Mouse (Mus musculus) heart, adult 8-10 months (tissue): ENCODE measurements around the gene Ap2m1. TPM values are rescaled to one million over a fixed set of nuclear protein-coding genes. Genes with fewer than 3 reads are reported as not detected.

Experiments
- total RNA-seq, 4 experiments: library from RNA; stranded (reverse); gene quantifications; 2 replicates each; pipeline ENCODE4 v1.2.4; 2022

Ap2m1 gene
- total RNA-seq, 4 experiments from 2014 or later = 186 to 215 (median 203) TPM

Other genes starting within 250 kb of the Ap2m1 start
- 10 to 100 TPM; 73.8 to 97.0 (median 84.2) TPM for gene Parl, start 233.1 kb upstream of the Ap2m1 start, total RNA-seq
- gene Cyp2ab1, start 210.1 kb upstream of the Ap2m1 start, total RNA-seq = 1 to 10 TPM in 1 of 4 experiments, under 1 TPM in 3; 0.13 to 1.2 (median 0.54) TPM
- 10 to 100 TPM; 26.5 to 31.1 (median 27.8) TPM for gene Abcc5, start 109.1 kb upstream of the Ap2m1 start, total RNA-seq
- 10 to 100 TPM; 50.5 to 59.7 (median 55.2) TPM for gene Eif2b5, start 36.7 kb upstream of the Ap2m1 start, total RNA-seq
- gene Dvl3, start 18.5 kb upstream of the Ap2m1 start, total RNA-seq = 10 to 100 TPM; 45.9 to 51.0 (median 48.2) TPM
- gene Abcf3, start 13.1 kb downstream of the Ap2m1 start, total RNA-seq = 10 to 100 TPM; 62.4 to 85.5 (median 78.0) TPM
- under 1 TPM in 3 of 4 experiments, not detected in 1; 0.49 to 0.71 (median 0.69) TPM for gene Vwa5b2, start 54.0 kb downstream of the Ap2m1 start, total RNA-seq
- gene Eef1akmt4, start 76.1 kb downstream of the Ap2m1 start, total RNA-seq = 1 to 10 TPM; 5.9 to 8.2 (median 7.6) TPM
- not detected for gene Gm49333, start 76.1 kb downstream of the Ap2m1 start, total RNA-seq
- 10 to 100 TPM in 1 of 4 experiments, 1 to 10 TPM in 3; 7.3 to 11.2 (median 8.9) TPM for gene Alg3, start 76.3 kb downstream of the Ap2m1 start, total RNA-seq
- 1 to 10 TPM in 3 of 4 experiments, under 1 TPM in 1; 0.79 to 1.7 (median 1.3) TPM for gene Camk2n2, start 85.8 kb downstream of the Ap2m1 start, total RNA-seq
- gene Ece2, start 94.3 kb downstream of the Ap2m1 start, total RNA-seq = under 1 TPM; 0.63 to 0.90 (median 0.73) TPM
- 100 to 1,000 TPM; 198 to 209 (median 203) TPM for gene Psmd2, start 116.2 kb downstream of the Ap2m1 start, total RNA-seq
- 100 to 1,000 TPM; 388 to 519 (median 472) TPM for gene Eif4g1, start 132.8 kb downstream of the Ap2m1 start, total RNA-seq
- gene Fam131a, start 157.8 kb downstream of the Ap2m1 start, total RNA-seq = 10 to 100 TPM; 26.2 to 47.4 (median 33.0) TPM
- gene Polr2h, start 182.2 kb downstream of the Ap2m1 start, total RNA-seq = 10 to 100 TPM in 1 of 4 experiments, 1 to 10 TPM in 3; 7.8 to 11.2 (median 9.1) TPM
- 1 to 10 TPM; 1.5 to 3.3 (median 2.1) TPM for gene Clcn2, start 182.3 kb downstream of the Ap2m1 start, total RNA-seq
- gene Chrd, start 197.6 kb downstream of the Ap2m1 start, total RNA-seq = 1 to 10 TPM; 1.4 to 3.3 (median 2.9) TPM
- gene Thpo, start 199.0 kb downstream of the Ap2m1 start, total RNA-seq = under 1 TPM in 3 of 4 experiments, not detected in 1; 0.27 to 0.31 (median 0.28) TPM